Mouse (Mus musculus) cerebellum, adult 11 months (tissue): ENCODE data around the gene Thap11.

ENCODE experiments used
- DNase-seq: peaks from one replicate; pipeline ENCODE4 v3.0.0; 2022

Thap11 gene

GRCm38 (mm10) chr8:105852146-105852729, 2.7 kb upstream of the Thap11 start:
- DNase-seq = no peak

- DNase-seq = no peak
These were observed 1.8 kb upstream of the Thap11 start, which contains the start of gene Cenpt for GRCm38 (mm10) chr8:105853178-105853577. Gene Cenpt (minus strand): TSS chr8:105853278.

DNA sequence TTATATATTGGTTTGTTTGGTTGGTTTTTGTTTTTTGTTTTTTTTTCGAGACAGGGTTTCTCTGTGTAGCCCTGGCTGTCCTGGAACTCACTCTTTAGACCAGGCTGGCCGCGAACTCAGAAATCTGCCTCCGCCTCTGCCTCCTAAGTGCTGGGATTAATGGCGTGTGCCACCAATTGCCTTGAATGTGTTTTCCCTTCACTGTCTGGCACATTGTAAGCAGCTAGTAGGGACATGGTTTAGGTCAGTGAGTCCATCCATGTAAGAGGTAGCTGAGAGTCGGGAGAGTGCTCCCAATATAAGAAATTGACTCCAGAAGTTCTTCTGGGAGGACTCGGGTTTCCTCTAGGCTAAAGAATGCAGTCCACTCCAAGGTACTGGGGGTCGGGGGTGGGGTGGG, 629 bp upstream of the Thap11 start:
- peak; percentile 32 for DNase-seq

DNA sequence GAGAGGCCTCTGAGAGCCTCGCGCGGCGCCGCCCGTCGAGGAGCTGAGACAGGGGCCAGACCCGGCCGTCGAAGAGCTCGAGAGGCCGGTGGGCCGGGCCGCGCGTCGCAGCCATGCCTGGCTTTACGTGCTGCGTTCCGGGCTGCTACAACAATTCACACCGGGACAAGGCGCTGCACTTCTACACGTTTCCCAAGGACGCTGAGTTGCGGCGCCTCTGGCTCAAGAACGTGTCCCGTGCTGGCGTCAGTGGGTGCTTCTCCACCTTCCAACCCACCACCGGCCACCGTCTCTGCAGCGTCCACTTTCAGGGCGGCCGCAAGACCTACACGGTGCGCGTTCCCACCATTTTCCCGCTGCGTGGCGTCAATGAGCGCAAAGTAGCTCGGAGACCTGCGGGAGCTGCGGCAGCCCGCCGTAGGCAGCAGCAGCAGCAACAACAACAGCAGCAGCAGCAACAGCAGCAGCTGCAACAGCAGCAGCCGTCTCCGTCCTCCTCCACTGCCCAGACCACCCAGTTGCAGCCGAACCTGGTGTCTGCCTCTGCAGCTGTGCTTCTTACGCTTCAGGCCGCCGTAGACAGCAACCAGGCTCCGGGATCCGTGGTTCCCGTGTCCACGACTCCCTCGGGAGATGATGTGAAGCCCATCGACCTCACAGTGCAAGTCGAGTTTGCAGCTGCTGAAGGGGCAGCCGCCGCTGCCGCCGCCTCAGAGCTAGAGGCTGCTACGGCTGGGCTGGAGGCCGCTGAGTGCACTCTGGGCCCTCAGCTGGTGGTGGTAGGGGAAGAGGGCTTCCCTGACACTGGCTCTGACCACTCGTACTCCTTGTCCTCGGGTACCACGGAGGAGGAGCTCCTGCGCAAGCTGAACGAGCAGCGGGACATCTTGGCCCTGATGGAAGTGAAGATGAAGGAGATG, 576 bp downstream of the Thap11 start:
- DNase-seq = peak; percentile 47

- no peak for DNase-seq
These were observed 1.4 kb downstream of the Thap11 start for GRCm38 (mm10) chr8:105856168-105856835.

DNA sequence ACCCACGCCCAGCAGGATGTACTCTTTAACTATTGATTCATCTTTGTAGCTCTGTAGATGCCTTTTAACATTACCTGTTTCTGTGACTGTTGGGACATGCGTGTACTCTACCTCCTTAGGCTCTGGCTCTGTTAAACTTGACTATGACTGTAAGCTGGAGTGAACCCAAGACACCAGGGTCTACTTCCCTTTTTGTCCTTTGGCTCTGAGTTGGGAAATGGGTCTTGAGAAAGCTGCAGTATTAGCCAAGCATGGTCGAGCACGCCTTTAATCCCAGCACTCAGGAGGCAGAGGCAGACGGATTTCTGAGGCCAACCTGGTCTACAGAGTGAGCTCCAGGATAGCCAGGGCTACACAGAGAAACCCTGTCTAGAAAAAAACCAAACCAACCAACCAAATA, 3.6 kb downstream of the Thap11 start:
- no peak for DNase-seq

DNA sequence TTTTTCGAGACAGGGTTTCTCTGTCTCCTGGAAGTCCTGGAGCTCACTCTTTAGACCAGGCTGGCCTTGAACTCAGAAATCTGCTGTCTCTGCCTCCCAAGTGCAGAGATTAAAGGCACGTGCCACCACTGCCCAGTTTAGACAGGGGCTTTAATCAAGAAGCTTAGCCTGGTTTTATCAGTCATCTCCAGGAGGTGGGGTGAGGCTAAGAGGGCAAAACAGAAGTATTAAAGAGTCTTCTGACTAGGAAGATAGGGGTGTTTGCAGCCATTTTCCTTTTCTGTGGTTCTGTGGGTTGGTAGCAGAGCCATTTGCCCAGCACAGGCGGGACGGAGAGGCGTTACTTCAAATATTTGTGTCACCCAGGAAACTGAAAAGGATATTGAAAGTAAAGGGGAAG, 4.4 kb downstream of the Thap11 start:
- DNase-seq = no peak

DNA sequence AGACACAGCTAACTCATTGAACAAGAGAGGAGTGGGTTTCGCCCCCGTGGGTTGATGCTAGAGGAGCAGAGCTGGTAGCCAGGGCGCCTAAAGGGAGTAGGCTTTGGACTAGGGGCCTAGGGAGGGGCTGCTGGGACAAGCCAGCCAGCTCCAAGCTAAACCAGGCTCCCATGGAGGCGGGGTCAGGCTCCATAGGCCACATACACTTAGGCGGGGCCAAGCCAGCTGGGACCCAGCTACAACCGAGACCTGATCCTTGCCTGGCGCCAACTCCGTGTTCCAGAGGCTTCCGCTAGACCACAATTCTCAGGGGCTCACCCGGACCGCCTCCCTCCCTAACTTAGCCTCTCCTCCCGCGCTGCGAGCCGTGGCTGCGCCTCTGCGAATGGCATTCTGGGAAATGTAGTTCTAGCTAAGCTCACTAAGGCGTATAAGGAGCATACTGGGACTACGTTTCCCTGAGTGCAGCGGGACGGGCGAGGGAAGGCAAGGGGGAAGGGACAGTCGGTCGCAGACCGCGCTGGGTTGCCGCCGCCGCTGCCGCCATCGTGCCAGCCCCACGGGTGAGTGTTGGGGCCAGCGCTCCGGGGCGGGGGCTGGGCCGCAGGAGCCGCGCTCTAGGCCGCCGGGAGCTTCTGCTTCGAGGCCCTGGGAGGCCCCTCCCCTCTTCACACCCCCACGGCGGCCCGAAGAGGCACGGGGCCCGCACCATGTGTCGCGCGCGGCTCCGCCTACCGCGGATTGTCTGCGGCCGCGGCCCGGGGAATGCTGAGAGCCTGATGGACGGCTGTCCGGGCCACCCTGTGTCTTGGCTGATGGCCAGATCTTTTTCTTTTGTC, 5.4 kb downstream of the Thap11 start, which contains the start of gene Nutf2:
Gene Nutf2 (plus strand): TSS at position 438 of the 839 bp plus-strand sequence.
- peak; percentile 89 for DNase-seq

GRCm38 (mm10) chr8:105861951-105862350, 7.0 kb downstream of the Thap11 start:
- DNase-seq = no peak

DNA sequence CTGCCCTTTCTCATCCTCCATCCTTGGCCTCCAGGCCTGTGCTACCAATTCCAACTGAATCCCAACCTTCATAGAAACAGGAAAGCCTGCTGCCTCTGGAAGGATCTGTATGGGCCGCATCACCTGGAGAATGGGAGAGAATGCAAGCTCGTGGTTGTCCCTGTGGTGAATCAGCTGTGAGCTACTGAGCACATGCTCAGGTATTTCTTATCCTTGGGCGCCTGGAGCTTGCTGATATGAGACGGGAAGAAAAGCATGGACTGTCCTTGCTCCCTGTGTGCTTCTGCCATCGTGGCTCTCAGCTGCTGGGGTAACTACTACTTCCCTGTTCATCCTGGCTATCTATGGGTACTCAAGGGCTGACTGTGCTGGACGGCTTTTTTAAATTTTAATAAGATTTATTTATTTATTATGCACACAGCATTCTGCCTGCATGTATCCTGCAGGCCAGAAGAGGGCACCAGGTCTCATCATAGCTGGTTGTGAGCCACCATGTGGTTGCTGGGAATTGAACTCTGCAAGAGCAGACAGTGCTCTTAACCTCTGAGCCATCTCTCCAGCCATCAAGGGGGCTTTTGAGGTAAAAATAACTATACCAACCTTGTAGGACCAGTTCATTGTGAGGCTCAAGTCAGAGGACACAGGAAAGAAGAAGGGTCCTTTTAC, 11.6 kb downstream of the Thap11 start:
- no peak for DNase-seq

GRCm38 (mm10) chr8:105874301-105874700, 19.4 kb downstream of the Thap11 start:
- no peak for DNase-seq

DNA sequence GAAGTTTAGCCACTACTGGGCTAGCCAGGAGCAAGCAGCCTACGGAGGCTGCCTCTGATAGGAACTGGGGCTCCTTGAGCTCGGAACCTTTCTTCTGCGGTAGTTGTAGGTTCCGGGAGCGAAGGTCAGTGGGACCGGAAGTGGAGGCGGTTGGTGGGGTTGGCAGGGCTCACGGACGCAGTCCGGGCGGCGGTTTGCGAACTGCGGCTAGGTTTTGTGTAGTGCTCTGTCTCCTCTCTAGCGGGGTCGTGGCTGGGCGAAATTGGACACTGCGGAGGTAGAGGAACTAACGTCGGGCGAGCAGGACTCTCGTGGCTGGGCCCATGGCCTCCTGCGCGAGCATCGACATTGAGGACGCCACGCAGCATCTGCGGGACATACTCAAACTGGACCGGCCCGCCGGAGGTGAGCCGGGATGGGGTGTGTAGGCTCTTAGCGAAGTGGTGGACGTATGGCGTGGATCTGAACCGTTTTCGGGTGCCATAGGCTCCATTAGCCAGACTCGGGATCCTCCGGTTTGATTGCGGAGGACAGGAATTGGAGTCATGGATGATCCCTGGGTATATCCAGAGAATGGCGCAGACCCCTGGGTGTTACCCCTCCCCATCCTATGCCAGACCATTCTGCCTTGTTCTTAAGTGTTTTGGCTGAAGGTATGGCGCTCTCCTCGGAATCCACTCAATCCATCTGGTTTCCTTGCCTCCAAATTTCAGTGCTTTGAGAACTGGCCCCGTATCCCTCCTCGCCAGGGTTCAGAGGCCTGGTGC, 26.0 kb downstream of the Thap11 start, which contains the start of gene Edc4:
Gene Edc4 (plus strand): TSS at position 128 of the 767 bp plus-strand sequence.
- DNase-seq = peak; percentile 82

DNA sequence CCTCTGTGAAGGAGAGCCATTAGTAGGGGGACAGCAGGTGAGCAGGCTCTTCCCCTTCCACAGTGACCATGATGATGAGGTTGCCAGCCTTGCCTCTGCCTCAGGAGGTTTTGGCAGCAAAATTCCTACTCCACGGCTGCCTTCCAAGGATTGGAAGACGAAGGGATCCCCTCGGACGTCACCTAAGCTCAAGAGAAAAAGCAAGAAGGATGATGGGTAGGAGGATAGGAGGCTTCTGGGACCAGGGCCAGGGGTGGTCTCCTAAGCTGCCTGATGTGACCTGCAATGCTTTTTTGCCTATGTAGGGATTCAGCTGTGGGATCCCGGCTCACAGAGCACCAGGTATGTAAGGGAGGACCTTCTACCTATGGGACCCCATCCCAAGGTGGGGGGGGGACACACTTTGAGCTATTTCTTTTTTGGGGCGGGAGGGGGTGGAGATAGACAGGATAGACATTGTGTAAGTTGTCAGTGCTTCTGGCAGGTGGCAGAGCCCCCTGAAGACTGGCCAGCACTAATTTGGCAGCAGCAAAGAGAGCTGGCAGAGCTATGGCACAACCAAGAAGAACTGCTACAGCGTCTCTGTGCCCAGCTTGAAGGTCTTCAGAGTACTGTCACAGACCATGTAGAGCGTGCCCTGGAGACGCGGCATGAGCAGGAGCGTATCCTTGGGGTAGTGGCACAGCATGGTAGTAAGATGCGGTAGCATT, 35.0 kb downstream of the Thap11 start:
- DNase-seq = no peak

- no peak for DNase-seq
These were observed 35.9 kb downstream of the Thap11 start for GRCm38 (mm10) chr8:105890870-105891269.

GRCm38 (mm10) chr8:105892432-105892831, 37.5 kb downstream of the Thap11 start:
- no peak for DNase-seq

- no peak for DNase-seq
These were observed 38.4 kb downstream of the Thap11 start, which contains the start of gene Nrn1l for GRCm38 (mm10) chr8:105893339-105893738. Gene Nrn1l (plus strand): TSS chr8:105893567.

DNA sequence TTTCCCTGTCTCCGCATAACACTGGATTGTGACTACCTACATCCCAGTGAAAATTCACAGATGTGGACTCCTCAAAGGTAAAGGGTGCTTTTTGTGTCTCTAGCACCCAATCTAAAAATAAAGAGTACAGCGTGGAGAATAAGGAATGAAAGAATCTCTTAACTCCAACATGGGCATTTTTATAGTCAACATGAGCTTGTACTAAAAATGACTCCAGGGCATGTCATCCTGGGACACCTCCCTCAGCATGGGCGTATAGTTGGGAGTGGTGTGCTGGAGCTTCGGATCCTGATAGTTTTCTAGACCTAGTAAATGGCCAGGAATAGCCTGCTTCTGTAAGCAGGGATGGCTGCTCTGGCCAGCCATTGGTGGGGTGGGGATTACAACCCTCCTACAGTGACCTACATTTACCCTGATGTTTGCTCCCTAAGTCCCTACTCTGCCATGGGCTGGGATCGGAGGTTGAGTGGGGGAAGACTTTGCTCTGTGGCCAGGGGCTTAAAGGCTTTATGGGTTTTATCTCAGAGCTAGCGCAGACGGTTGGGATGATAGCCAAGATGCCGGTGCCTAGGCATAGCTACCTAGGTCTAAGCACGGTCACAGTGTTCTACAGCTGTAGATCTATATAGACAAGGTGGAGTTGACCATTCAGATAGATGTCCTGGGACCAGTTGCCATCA, 43.0 kb downstream of the Thap11 start:
- DNase-seq = no peak

- DNase-seq = peak; percentile 90
These were observed 45.4 kb downstream of the Thap11 start, which contains the start of gene Pskh1 for GRCm38 (mm10) chr8:105900180-105900940. Gene Pskh1 (plus strand): TSS chr8:105900441.
